Mouse (Mus musculus): ENCODE data around the gene Polr3c. TPM values are rescaled to one million over a fixed set of nuclear protein-coding genes. Genes with fewer than 3 reads are reported as not detected.

Gene Polr3c
- polyA plus RNA-seq, 1 experiment from 2014 or later, result 31.0 TPM

DNA sequence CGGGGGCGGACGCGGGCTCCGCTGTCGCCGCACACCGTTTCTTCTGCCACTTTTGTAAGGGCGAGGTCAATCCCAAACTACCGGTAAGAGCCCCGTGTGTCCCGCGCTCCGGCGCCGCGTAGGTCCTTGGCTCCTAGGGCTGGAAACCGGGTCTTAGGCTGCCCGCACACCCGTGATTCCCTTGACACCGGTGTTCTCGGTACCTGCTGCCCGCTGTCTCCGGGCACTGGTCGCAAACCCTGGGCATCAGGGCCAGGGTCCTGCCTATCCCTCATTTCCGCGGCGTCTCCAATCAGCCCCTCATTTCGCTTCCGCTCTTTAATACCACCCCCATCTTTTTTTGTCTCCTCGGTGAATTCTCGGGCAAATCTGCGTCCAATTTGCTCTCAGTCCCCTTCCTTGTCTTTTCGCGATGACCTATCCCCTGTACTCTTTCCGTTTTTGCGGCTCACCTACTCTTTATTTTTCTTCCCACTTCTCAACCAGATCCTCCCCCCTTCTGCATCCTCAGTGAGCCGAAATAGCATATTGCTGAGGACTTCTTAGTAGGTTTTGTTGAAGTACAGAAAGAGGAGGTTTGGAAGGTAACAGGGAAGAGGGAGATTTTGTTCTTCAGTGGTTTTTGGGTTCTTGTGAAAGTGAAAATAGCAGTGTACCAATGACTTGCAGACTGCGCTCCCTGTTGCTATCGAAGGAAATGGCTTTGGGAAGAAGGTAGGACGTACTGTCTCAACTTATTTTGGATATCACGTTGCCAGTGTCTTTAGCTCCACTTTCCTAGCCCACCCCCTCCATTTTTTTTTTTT, 603 bp upstream of the Polr3c start:
- peak overlapping the region; percentile 91 for H3K9ac ChIP-seq (ENCODE audit: low read length)
- H3K4me2 ChIP-seq (ENCODE audit: low read depth, low read length), result peak overlapping the region; percentile 74
- peak; percentile 40 for ATAC-seq (replicated peaks; ENCODE audit: extremely low read depth, insufficient read depth, low FRiP score)
- H3K36me3 ChIP-seq (ENCODE audit: control insufficient read depth, insufficient read depth), result no peaks in the 10 kb centered on the region
- no peaks in the 10 kb centered on the region for H3K9me3 ChIP-seq (replicated peaks; ENCODE audit: control insufficient read depth, low read length)
- H3K4me3 ChIP-seq (ENCODE audit: low read length), result peak overlapping the region; percentile 90
- WGBS, result 1% methylated on average over 42 of the region's 42 CpGs
- peaks cover 22% of the 10 kb centered on the region for H3K4me1 ChIP-seq (ENCODE audit: control insufficient read depth, insufficient read depth, low read length)
- H3K27ac ChIP-seq (ENCODE audit: low read length), result peak overlapping the region; percentile 88
- no peaks in the 10 kb centered on the region for H3K27me3 ChIP-seq (ENCODE audit: control insufficient read depth, insufficient read depth, low read length)

DNA sequence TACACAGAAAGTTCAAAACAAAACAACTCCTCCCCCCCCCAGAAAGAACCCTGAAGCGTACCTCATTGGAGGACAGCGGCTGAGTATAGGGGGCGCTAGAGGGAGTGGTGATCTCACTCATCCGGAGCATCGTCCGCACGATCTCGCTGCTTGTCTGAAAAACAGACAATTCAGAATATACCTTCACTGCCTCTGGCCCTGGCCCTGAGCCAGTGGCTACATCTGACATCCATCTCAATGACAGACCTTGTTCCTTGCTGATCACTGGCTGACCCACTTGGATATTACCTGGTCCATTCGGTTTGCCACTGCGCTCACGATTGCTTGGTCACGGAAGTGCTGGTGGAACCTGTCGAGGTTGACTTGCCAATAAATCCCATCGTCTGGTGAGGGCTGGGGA, 8.3 kb downstream of the Polr3c start:
- H3K9me3 ChIP-seq (replicated peaks; ENCODE audit: control insufficient read depth, low read length), result no peaks in the 10 kb centered on the region
- no peak overlapping the region for H3K4me3 ChIP-seq (ENCODE audit: low read length)
- no peak for ATAC-seq (replicated peaks; ENCODE audit: extremely low read depth, insufficient read depth, low FRiP score)
- no peak overlapping the region for H3K4me2 ChIP-seq (ENCODE audit: low read depth, low read length)
- peaks cover 23% of the 10 kb centered on the region for H3K36me3 ChIP-seq (ENCODE audit: control insufficient read depth, insufficient read depth)
- WGBS, result 45% methylated on average over 14 of the region's 14 CpGs
- H3K27ac ChIP-seq (ENCODE audit: low read length), result no peak overlapping the region
- peaks cover 6% of the 10 kb centered on the region for H3K4me1 ChIP-seq (ENCODE audit: control insufficient read depth, insufficient read depth, low read length)
- H3K27me3 ChIP-seq (ENCODE audit: control insufficient read depth, insufficient read depth, low read length), result no peaks in the 10 kb centered on the region
- no peak overlapping the region for H3K9ac ChIP-seq (ENCODE audit: low read length)

GRCm38 (mm10) chr3:96715854-96716253, 11.6 kb downstream of the Polr3c start:
- H3K27ac ChIP-seq (ENCODE audit: low read length), result no peak overlapping the region
- no peaks in the 10 kb centered on the region for H3K4me1 ChIP-seq (ENCODE audit: control insufficient read depth, insufficient read depth, low read length)
- no peak overlapping the region for H3K9ac ChIP-seq (ENCODE audit: low read length)
- 63% methylated on average over 2 of the region's 2 CpGs for WGBS
- no peak overlapping the region for H3K4me2 ChIP-seq (ENCODE audit: low read depth, low read length)
- no peaks in the 10 kb centered on the region for H3K9me3 ChIP-seq (replicated peaks; ENCODE audit: control insufficient read depth, low read length)
- no peak overlapping the region for H3K4me3 ChIP-seq (ENCODE audit: low read length)
- peak; percentile 43; the same call in 1 of the 2 replicates for ATAC-seq (replicated peaks; ENCODE audit: extremely low read depth, insufficient read depth, low FRiP score)
- H3K27me3 ChIP-seq (ENCODE audit: control insufficient read depth, insufficient read depth, low read length), result no peaks in the 10 kb centered on the region
- peaks cover 50% of the 10 kb centered on the region for H3K36me3 ChIP-seq (ENCODE audit: control insufficient read depth, insufficient read depth)

GRCm38 (mm10) chr3:96714286-96714685, 13.1 kb downstream of the Polr3c start:
- Histone ChIP-seq H3K9ac (ENCODE audit: low read length) (no peak overlapping the region), H3K36me3 (ENCODE audit: control insufficient read depth, insufficient read depth) (peaks cover 60% of the 10 kb centered on the region), H3K27me3 (ENCODE audit: control insufficient read depth, insufficient read depth, low read length) (no peaks in the 10 kb centered on the region), H3K9me3 (replicated peaks; ENCODE audit: control insufficient read depth, low read length) (no peaks in the 10 kb centered on the region), H3K4me3 (ENCODE audit: low read length) (no peak overlapping the region), H3K4me2 (ENCODE audit: low read depth, low read length) (no peak overlapping the region), H3K27ac (ENCODE audit: low read length) (no peak overlapping the region), H3K4me1 (ENCODE audit: control insufficient read depth, insufficient read depth, low read length) (no peaks in the 10 kb centered on the region)
- 84% methylated on average over 5 of the region's 5 CpGs for WGBS
- ATAC-seq (replicated peaks; ENCODE audit: extremely low read depth, insufficient read depth, low FRiP score), result no peak

- 58% methylated on average over 2 of the region's 2 CpGs for WGBS
- H3K27me3 ChIP-seq (ENCODE audit: control insufficient read depth, insufficient read depth, low read length), result no peaks in the 10 kb centered on the region
- no peak for ATAC-seq (replicated peaks; ENCODE audit: extremely low read depth, insufficient read depth, low FRiP score)
- peak overlapping the region; percentile 62; the same call in 1 of the 2 replicates for H3K4me3 ChIP-seq (ENCODE audit: low read length)
- H3K9ac ChIP-seq (ENCODE audit: low read length), result no peak overlapping the region; the same call in 1 of the 2 replicates
- H3K9me3 ChIP-seq (replicated peaks; ENCODE audit: control insufficient read depth, low read length), result no peaks in the 10 kb centered on the region
- peak overlapping the region; percentile 99 for H3K4me2 ChIP-seq (ENCODE audit: low read depth, low read length)
- H3K36me3 ChIP-seq (ENCODE audit: control insufficient read depth, insufficient read depth), result peaks cover 51% of the 10 kb centered on the region
- peaks cover 6% of the 10 kb centered on the region for H3K4me1 ChIP-seq (ENCODE audit: control insufficient read depth, insufficient read depth, low read length)
- no peak overlapping the region for H3K27ac ChIP-seq (ENCODE audit: low read length)
Measured at GRCm38 (mm10) chr3:96708684-96709064, 18.8 kb downstream of the Polr3c start.

GRCm38 (mm10) chr3:96707903-96708683, 19.3 kb downstream of the Polr3c start, which contains the start of gene Nudt17:
Gene Nudt17 (minus strand): TSS chr3:96708562.
- H3K4me2 ChIP-seq (ENCODE audit: low read depth, low read length), result peak within 1 kb of the TSS; percentile 99
- ATAC-seq (replicated peaks; ENCODE audit: extremely low read depth, insufficient read depth, low FRiP score), result peak; percentile 83
- H3K4me1 ChIP-seq (ENCODE audit: control insufficient read depth, insufficient read depth, low read length), result peaks cover 6% of the 10 kb centered on the region
- H3K27ac ChIP-seq (ENCODE audit: low read length), result no peak within 1 kb of the TSS
- no peaks in the 10 kb centered on the region for H3K27me3 ChIP-seq (ENCODE audit: control insufficient read depth, insufficient read depth, low read length)
- H3K9ac ChIP-seq (ENCODE audit: low read length), result peak within 1 kb of the TSS; percentile 79
- H3K9me3 ChIP-seq (replicated peaks; ENCODE audit: control insufficient read depth, low read length), result no peaks in the 10 kb centered on the region
- 5% methylated on average over 42 of the region's 42 CpGs for WGBS
- peak within 1 kb of the TSS; percentile 62 for H3K4me3 ChIP-seq (ENCODE audit: low read length)
- peaks cover 50% of the 10 kb centered on the region for H3K36me3 ChIP-seq (ENCODE audit: control insufficient read depth, insufficient read depth)

GRCm38 (mm10) chr3:96706984-96707383, 20.4 kb downstream of the Polr3c start:
- Histone ChIP-seq H3K27me3 (ENCODE audit: control insufficient read depth, insufficient read depth, low read length) (no peaks in the 10 kb centered on the region), H3K9me3 (replicated peaks; ENCODE audit: control insufficient read depth, low read length) (no peaks in the 10 kb centered on the region), H3K4me3 (ENCODE audit: low read length) (no peak overlapping the region), H3K4me1 (ENCODE audit: control insufficient read depth, insufficient read depth, low read length) (peaks cover 6% of the 10 kb centered on the region), H3K4me2 (ENCODE audit: low read depth, low read length) (no peak overlapping the region), H3K36me3 (ENCODE audit: control insufficient read depth, insufficient read depth) (peaks cover 47% of the 10 kb centered on the region), H3K9ac (ENCODE audit: low read length) (no peak overlapping the region), H3K27ac (ENCODE audit: low read length) (no peak overlapping the region)
- WGBS, result 66% methylated on average over 7 of the region's 7 CpGs
- ATAC-seq (replicated peaks; ENCODE audit: extremely low read depth, insufficient read depth, low FRiP score), result no peak

DNA sequence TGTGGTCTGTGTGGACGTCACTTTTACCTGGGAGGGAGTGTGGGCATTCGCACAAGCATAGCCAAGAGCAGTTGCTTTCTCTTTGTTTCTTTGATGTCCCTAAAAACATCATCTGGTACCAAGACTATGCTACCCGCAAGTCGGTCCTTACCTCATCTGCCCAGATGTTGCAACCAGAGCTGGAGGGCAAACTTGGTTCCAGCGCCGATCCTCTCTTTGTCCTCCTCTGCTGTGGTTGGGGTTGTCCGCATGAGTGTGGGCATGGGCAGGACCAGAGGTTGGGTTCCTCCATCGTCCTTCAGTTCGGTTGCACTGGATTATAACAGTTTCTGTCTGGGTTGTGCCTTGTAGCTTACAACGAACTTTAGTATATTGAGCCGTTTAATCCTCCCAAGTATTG, 21.2 kb downstream of the Polr3c start:
- Histone ChIP-seq H3K9me3 (replicated peaks; ENCODE audit: control insufficient read depth, low read length) (no peaks in the 10 kb centered on the region), H3K4me1 (ENCODE audit: control insufficient read depth, insufficient read depth, low read length) (peaks cover 6% of the 10 kb centered on the region), H3K27ac (ENCODE audit: low read length) (no peak overlapping the region), H3K9ac (ENCODE audit: low read length) (no peak overlapping the region), H3K4me2 (ENCODE audit: low read depth, low read length) (no peak overlapping the region), H3K4me3 (ENCODE audit: low read length) (no peak overlapping the region), H3K36me3 (ENCODE audit: control insufficient read depth, insufficient read depth) (peaks cover 47% of the 10 kb centered on the region), H3K27me3 (ENCODE audit: control insufficient read depth, insufficient read depth, low read length) (no peaks in the 10 kb centered on the region)
- 84% methylated on average over 11 of the region's 11 CpGs for WGBS
- ATAC-seq (replicated peaks; ENCODE audit: extremely low read depth, insufficient read depth, low FRiP score), result no peak

DNA sequence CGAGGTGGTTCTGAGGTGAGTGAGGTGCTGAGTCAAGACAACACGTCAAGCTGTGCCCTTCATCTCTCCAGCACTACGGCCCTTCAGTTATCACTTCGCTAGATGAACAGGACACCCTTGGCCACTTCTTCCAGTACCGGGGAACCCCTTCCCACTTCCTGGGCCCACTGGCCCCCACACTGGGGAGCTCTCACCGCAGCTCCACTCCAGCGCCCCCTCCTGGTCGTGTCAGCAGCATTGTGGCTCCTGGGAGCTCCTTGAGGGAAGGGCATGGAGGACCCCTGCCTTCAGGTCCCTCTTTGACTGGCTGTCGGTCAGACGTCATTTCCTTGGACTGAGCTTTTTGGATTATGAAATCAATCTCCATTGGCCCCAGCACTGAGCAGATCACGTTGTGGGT, 22.6 kb downstream of the Polr3c start:
- Histone ChIP-seq H3K4me1 (ENCODE audit: control insufficient read depth, insufficient read depth, low read length) (peaks cover 6% of the 10 kb centered on the region), H3K27ac (ENCODE audit: low read length) (no peak overlapping the region), H3K27me3 (ENCODE audit: control insufficient read depth, insufficient read depth, low read length) (no peaks in the 10 kb centered on the region), H3K4me3 (ENCODE audit: low read length) (no peak overlapping the region), H3K4me2 (ENCODE audit: low read depth, low read length) (no peak overlapping the region), H3K36me3 (ENCODE audit: control insufficient read depth, insufficient read depth) (peaks cover 46% of the 10 kb centered on the region), H3K9me3 (replicated peaks; ENCODE audit: control insufficient read depth, low read length) (no peaks in the 10 kb centered on the region), H3K9ac (ENCODE audit: low read length) (no peak overlapping the region)
- no peak for ATAC-seq (replicated peaks; ENCODE audit: extremely low read depth, insufficient read depth, low FRiP score)
- 68% methylated on average over 11 of the region's 11 CpGs for WGBS
